Mouse (Mus musculus) mouse embryonic stem cell (cell line): ENCODE results near the gene Gm21093.
"Not testable (repeated sequence)": the region's sequence is repeated elsewhere in the genome, so short reads cannot be mapped to it uniquely, and the experiment has no call there.

Experiments used
- in situ Hi-C, 2 experiments: fragments of 300-500 bp; cut with MboI; formaldehyde crosslinking; loops; 1 replicate in 1 of 2; 3 replicates in 1 of 2; pipeline ENCODE4 v1.14.3; 2019 to 2020; ENCODE audit warnings: low sequenced_read_pairs in 2 of 2, low pct_unique_long_range_greater_than_20kb in 1 of 2, mixed read lengths in 1 of 2; ENCODE audit not compliant: unreplicated experiment in 1 of 2

Gene Gm21093

DNA sequence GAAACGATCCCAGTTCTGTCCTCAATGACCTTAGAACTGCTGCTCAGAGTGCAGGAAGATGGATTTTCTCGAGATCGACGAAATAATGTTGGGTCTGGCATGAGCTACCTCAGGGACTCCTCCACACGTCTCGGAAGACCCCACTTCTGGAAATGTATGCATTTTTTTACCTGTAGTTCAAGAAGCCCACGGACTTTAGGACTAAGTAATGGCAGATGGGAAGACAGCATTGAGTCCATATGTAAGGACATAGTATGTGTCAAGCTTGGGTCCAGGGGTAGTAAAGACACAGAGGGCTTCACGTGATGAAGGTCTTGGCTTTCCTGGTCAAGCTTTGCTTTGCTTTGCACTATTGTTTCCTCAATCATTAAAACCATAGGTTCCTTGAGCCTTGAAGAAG is at the start of gene Gm21093:
Gene Gm21093 (minus strand): TSS at position 101 of the 400 bp plus-strand sequence.
- in situ Hi-C loops = not testable (repeated sequence)
